Mouse (Mus musculus) midbrain, embryonic 11.5 days (tissue): ENCODE measurements around the gene Cdh20. TPM values are rescaled to one million over a fixed set of nuclear protein-coding genes. Genes with fewer than 3 reads are reported as not detected.
"Not testable (repeated sequence)": the region's sequence is repeated elsewhere in the genome, so short reads cannot be mapped to it uniquely, and the experiment has no call there.

Experiments used
- ATAC-seq: fragments of 200-750 bp; cut with Nextera tagmentation; 2 replicates; pipeline ENCODE4 v1.8.0; 2017; ENCODE audit warnings: moderate TSS enrichment, moderate library complexity; ENCODE audit not compliant: low FRiP score
- DNase-seq: peaks from one replicate; pipeline ENCODE4 v3.0.0; 2015; ENCODE audit warnings: low spot score; ENCODE audit errors: missing footprints
- H3K27ac ChIP-seq: fragments of 300-500 bp; sonication (generic); 2 replicates; pipeline ENCODE4 v1.5.1; 2014; ENCODE audit warnings: low read depth, low read length
- H3K27me3 ChIP-seq: fragments of 300-500 bp; sonication (generic); 2 replicates; pipeline ENCODE4 v1.6.1; 2014; ENCODE audit warnings: mild to moderate bottlenecking, low read length, moderate library complexity, mixed read lengths; ENCODE audit not compliant: control insufficient read depth, insufficient read depth
- H3K36me3 ChIP-seq: fragments of 300-500 bp; sonication (generic); 2 replicates; pipeline ENCODE4 v1.6.1; 2014; ENCODE audit warnings: mild to moderate bottlenecking, low read length, moderate library complexity, mixed read lengths; ENCODE audit not compliant: control insufficient read depth, insufficient read depth
- H3K4me1 ChIP-seq: fragments of 300-500 bp; sonication (generic); 2 replicates; pipeline ENCODE4 v1.6.1; 2014; ENCODE audit warnings: low read length; ENCODE audit not compliant: control insufficient read depth, insufficient read depth
- H3K4me2 ChIP-seq: fragments of 300-500 bp; sonication (generic); 2 replicates; pipeline ENCODE4 v1.6.1; 2014; ENCODE audit warnings: mild to moderate bottlenecking, moderate library complexity
- H3K4me3 ChIP-seq: fragments of 300-500 bp; sonication (generic); 2 replicates; pipeline ENCODE4 v1.5.1; 2014; ENCODE audit warnings: low read depth, low read length
- H3K9ac ChIP-seq: fragments of 300-500 bp; sonication (generic); 2 replicates; pipeline ENCODE4 v1.6.1; 2014; ENCODE audit warnings: low read length
- H3K9me3 ChIP-seq: fragments of 300-500 bp; sonication (generic); 2 replicates; pipeline ENCODE4 v1.6.1; 2016; ENCODE audit warnings: low read length; ENCODE audit not compliant: control insufficient read depth
- WGBS: fragments of 180-500 bp; shearing (Covaris S2); extraction: QIAGEN DNeasy Blood & Tissue Kit; methylation state at CpG from one replicate; pipeline ENCODE4 v1.1.7; 2014; 5-methylcytosine and 5-hydroxymethylcytosine counted together
- polyA plus RNA-seq: library from polyadenylated mRNA; unstranded; fragments of >200 nt; fragmentation: Nextera tagmentation; extraction: Ambion mirVana; gene quantifications from 2 replicates; pipeline ENCODE4 v1.2.1, GENCODE M21; 2014

Gene Cdh20
- polyA plus RNA-seq, 1 experiment from 2014 or later, result 0.72 TPM

DNA sequence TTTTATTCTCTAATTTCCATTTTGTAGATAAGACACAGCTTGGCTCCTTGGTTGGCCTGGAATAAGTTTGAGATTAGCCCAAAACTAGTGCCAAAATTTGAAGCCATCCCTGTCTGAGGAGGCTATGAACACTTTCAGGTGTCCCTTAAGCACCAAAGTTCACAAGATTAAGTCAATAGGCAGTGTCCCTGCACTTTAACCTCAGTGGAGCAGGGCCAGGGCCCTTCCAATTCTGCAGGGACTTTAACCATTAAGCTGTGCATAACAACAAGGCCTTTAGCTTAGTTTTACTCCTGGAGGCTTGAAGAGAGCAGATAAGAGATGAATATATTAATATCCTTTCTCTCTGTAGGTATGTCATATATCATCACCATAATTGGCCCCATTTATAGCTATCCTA lies 170.8 kb downstream of the Cdh20 start:
- Histone ChIP-seq H3K36me3 (no peaks in the 10 kb centered on the region), H3K4me2 (no peak overlapping the region), H3K27ac (no peak overlapping the region), H3K4me1 (no peaks in the 10 kb centered on the region), H3K9me3 (no peaks in the 10 kb centered on the region), H3K27me3 (no peaks in the 10 kb centered on the region), H3K9ac (no peak overlapping the region), H3K4me3 (no peak overlapping the region)
- DNase-seq, result no peak
- no peak for ATAC-seq

DNA sequence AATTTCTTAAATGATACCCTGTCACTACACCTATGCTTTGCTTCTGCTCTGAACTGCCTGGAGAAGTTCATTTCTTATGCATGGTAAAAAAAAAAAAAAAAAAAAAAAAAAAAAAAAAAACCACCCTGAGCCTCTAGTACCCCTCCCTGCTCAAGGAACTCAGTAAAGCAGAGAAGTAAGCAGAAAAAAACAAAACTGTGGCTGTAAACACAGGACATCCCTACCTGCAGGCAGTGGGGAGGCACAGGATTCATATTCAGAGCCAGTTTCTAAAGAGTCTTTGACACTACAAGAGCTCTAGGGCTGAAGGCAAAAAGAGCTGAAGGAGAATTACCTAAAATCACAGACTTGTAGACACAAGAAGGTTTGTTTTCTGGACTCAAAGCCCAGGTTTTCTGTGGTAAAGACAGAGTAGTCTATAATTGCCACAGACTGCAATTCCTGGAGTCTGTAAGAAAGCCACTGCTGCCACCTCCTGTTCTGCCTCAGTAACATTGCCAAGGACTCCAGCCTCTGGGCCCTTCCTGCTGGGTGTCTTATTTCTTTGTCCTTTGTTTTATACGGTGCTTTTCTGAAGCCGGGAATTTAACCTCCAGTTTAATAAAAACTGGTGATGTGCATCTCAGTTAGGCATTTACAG lies 176.3 kb downstream of the Cdh20 start:
- peak; percentile 88 for DNase-seq
- no peak overlapping the region for H3K27ac ChIP-seq
- H3K27me3 ChIP-seq, result no peaks in the 10 kb centered on the region
- no peak overlapping the region for H3K9ac ChIP-seq
- 20% methylated on average over 2 of the region's 2 CpGs for WGBS
- H3K4me2 ChIP-seq, result no peak overlapping the region
- no peaks in the 10 kb centered on the region for H3K36me3 ChIP-seq
- H3K4me1 ChIP-seq, result no peaks in the 10 kb centered on the region
- no peak overlapping the region for H3K4me3 ChIP-seq
- H3K9me3 ChIP-seq, result no peaks in the 10 kb centered on the region
- peak; percentile 92 for ATAC-seq

DNA sequence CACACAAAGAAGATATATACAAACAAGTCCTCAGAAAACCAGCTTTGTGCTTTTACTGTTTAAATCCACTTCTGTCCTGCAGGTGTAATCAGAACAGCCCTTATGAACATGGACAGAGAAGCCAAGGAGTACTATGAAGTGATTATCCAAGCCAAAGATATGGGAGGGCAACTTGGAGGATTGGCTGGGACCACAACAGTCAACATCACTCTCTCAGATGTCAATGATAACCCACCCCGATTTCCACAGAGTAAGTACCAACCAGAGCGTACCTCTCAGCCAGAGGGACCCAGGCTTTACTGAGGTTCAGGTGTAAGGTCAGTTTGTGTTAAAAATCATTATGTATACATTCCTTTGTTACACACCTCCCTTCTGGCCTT lies 176.8 kb downstream of the Cdh20 start:
- H3K4me3 ChIP-seq, result no peak overlapping the region
- WGBS, result 92% methylated on average over 2 of the region's 2 CpGs
- ATAC-seq (peak; percentile 43), DNase-seq (no peak)
- H3K9me3 ChIP-seq, result no peaks in the 10 kb centered on the region
- no peak overlapping the region for H3K4me2 ChIP-seq
- H3K27ac ChIP-seq, result no peak overlapping the region
- H3K4me1 ChIP-seq, result no peaks in the 10 kb centered on the region
- no peaks in the 10 kb centered on the region for H3K36me3 ChIP-seq
- no peak overlapping the region for H3K9ac ChIP-seq
- no peaks in the 10 kb centered on the region for H3K27me3 ChIP-seq

DNA sequence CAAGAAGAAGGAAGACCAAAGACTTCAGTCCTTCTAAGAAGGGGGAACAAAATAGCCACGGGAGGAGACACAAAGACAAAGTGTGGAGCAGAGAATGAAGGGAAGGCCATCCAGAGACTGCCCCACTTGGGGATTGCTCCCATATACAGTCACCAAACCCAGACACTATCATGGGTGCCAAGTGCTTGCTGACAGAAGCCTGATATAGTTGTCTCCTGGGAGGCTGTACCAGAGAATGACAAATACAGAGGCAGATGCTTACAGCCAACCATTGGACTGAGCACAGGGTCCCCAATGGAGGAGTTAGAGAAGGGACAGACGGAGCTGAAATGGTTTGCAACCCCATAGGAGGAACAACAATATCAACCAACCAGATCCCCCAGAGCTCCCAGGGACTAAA lies 181.3 kb downstream of the Cdh20 start:
- not testable (repeated sequence) for H3K4me2 ChIP-seq, DNase-seq, H3K9me3 ChIP-seq, H3K27me3 ChIP-seq, H3K4me3 ChIP-seq, ATAC-seq, H3K36me3 ChIP-seq, H3K27ac ChIP-seq, H3K4me1 ChIP-seq, H3K9ac ChIP-seq
- 79% methylated on average over 2 of the region's 2 CpGs for WGBS

DNA sequence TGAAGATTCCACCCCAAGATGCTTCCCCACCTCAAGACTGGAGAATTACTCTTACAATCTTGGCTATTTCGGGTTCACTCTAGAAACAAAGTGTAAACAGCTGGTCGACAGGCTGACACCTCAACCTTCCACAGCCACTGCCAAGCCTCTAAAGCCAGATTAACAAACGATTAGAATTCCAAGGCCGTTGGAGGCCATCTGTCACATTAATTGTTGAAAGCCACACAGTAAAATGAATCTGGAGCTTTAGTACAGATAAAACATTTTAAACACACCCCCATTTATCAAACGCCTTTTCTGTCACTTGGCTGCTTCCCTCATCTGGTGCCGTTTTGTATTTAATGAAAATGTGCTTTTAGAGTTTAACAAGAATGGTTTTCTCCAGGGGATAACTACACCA lies 188.7 kb downstream of the Cdh20 start:
- 32% methylated on average over 6 of the region's 6 CpGs for WGBS
- Histone ChIP-seq H3K4me1 (no peaks in the 10 kb centered on the region; the same call in 1 of the 2 replicates), H3K27me3 (no peaks in the 10 kb centered on the region), H3K9me3 (no peaks in the 10 kb centered on the region), H3K4me2 (no peak overlapping the region), H3K9ac (no peak overlapping the region), H3K27ac (no peak overlapping the region), H3K4me3 (no peak overlapping the region), H3K36me3 (no peaks in the 10 kb centered on the region)
- ATAC-seq (peak; percentile 79), DNase-seq (no peak)

DNA sequence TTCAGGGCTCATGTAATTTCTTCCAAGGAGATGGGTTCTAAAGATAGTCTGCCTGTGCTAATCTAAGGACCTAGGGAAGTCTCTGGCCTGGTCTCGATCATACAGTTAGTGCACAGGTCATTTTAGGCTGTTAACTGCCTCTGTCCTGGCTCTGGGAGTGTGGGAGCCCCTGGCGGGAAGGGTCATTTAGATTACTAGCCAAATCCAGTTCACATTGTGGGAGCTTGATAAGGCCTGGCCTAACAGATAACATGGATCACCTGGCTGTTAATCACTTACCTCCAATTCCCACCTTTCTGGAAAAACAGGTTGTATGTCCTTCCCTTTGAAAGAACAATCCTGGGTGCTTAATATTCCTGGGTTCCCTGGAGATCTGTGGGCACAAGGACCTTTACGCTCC lies 193.3 kb downstream of the Cdh20 start:
- Histone ChIP-seq H3K9ac (no peak overlapping the region), H3K9me3 (no peaks in the 10 kb centered on the region), H3K4me2 (no peak overlapping the region), H3K4me3 (no peak overlapping the region), H3K4me1 (no peaks in the 10 kb centered on the region; the same call in 1 of the 2 replicates), H3K27ac (no peak overlapping the region), H3K36me3 (no peaks in the 10 kb centered on the region), H3K27me3 (no peaks in the 10 kb centered on the region)
- ATAC-seq (no peak), DNase-seq (no peak)
- 85% methylated on average over 3 of the region's 3 CpGs for WGBS

DNA sequence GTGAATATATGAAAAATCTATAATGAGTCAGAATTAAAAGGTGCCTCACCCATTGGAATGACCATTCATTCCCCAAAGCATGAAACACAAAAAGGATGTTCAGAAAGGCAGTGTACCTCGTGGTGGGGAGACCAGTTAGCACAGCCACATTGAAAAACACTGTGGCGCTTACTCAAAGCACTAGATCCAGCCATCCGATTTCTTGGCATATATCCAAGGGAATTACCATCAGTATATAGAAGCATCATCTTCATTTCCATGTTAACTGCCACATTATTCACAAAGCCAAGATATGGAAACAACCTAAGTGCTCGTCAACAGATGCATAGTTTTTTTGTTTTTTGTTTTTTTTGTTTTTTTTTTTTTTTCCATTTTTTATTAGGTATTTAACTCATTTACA lies 193.9 kb downstream of the Cdh20 start:
- no peak overlapping the region for H3K9ac ChIP-seq
- no peak overlapping the region for H3K27ac ChIP-seq
- H3K4me1 ChIP-seq, result no peaks in the 10 kb centered on the region
- 84% methylated on average over 4 of the region's 4 CpGs for WGBS
- no peaks in the 10 kb centered on the region for H3K27me3 ChIP-seq
- no peaks in the 10 kb centered on the region for H3K9me3 ChIP-seq
- DNase-seq, result no peak
- H3K4me3 ChIP-seq, result no peak overlapping the region
- H3K36me3 ChIP-seq, result no peaks in the 10 kb centered on the region
- ATAC-seq, result no peak
- no peak overlapping the region for H3K4me2 ChIP-seq

DNA sequence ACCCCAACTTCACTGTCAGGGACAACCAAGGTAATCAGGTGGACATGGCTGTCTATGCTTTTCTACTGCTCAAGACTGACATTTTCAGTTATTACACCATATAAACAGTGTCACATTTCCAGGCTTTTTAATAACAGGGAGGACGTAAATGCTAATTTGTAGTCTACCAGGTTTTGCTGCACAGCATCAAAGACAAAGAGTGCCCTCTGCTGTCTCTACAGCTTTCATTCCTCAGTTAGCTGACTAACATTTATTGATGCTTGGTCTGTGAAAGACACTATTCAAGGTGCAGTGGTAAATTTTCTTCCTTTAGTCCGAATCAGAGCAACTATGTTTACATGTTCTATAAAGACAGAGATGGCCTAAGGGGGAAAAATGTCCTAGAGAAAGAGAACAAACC lies 210.7 kb downstream of the Cdh20 start:
- DNase-seq (no peak), ATAC-seq (no peak)
- H3K4me3 ChIP-seq, result no peak overlapping the region

DNA sequence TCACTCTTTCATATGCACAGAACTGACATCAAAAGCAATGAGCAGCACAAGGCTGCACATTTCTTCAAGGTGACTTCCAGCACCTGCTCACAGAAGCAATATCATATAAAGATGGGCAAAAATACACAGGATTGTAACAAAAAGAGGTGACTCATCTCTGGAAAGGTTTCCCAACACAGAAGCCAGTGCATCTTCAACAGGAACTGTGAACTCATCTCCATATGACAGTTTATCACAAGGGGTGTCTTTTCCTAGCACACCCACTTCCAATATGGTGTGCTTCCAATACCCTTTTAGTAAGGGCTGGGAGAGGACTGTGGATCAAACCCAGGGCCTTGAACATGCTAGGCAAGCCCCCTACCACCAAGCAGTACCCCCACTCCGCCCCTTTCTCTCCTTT lies 211.9 kb downstream of the Cdh20 start:
- H3K9ac ChIP-seq, result no peak overlapping the region
- H3K27me3 ChIP-seq, result no peaks in the 10 kb centered on the region
- ATAC-seq (no peak), DNase-seq (no peak)
- no peak overlapping the region for H3K27ac ChIP-seq
- WGBS, result 95% methylated on average over 1 of the region's 1 CpGs
- H3K4me3 ChIP-seq, result no peak overlapping the region
- no peaks in the 10 kb centered on the region for H3K9me3 ChIP-seq
- H3K36me3 ChIP-seq, result no peaks in the 10 kb centered on the region
- no peak overlapping the region for H3K4me2 ChIP-seq
- no peaks in the 10 kb centered on the region for H3K4me1 ChIP-seq

More for the DNA sequence above, 210.7 kb downstream of the Cdh20 start:
- H3K4me1 ChIP-seq, result no peaks in the 10 kb centered on the region
- no peaks in the 10 kb centered on the region for H3K27me3 ChIP-seq
- 64% methylated on average over 2 of the region's 2 CpGs for WGBS
- no peak overlapping the region for H3K9ac ChIP-seq
- H3K4me2 ChIP-seq, result no peak overlapping the region
- no peaks in the 10 kb centered on the region for H3K36me3 ChIP-seq
- no peaks in the 10 kb centered on the region for H3K9me3 ChIP-seq
- no peak overlapping the region for H3K27ac ChIP-seq
